Mouse (Mus musculus) ES-E14 (cell line): ENCODE results near the gene Serpina6. TPM values are rescaled to one million over a fixed set of nuclear protein-coding genes. Genes with fewer than 3 reads are reported as not detected.
"Not testable (repeated sequence)": the region's sequence is repeated elsewhere in the genome, so short reads cannot be mapped to it uniquely, and the experiment has no call there.

Experiments
- DNase-seq: peaks from one replicate; pipeline ENCODE4 v3.0.0-alpha.2; 2013; ENCODE audit warnings: low read depth, low spot score
- H3K27ac ChIP-seq: 2 replicates; pipeline ENCODE4 v1.5.1; 2012; ENCODE audit warnings: low read depth, mild to moderate bottlenecking, low read length, moderate library complexity, mixed read lengths; ENCODE audit not compliant: poor library complexity, insufficient read depth, severe bottlenecking
- H3K36me3 ChIP-seq: 2 replicates; pipeline ENCODE4 v1.6.1; 2012; ENCODE audit warnings: mild to moderate bottlenecking, low read length, moderate library complexity, mixed read lengths; ENCODE audit not compliant: control insufficient read depth, poor library complexity, insufficient read depth, severe bottlenecking
- H3K4me1 ChIP-seq, 2 experiments: fragments of 150-350 bp in 1 of 2; sonication (generic) in 1 of 2; 2 replicates each; pipeline ENCODE4 v1.6.1; 2012; ENCODE audit warnings: low read length in 2 of 2, mild to moderate bottlenecking in 1 of 2, mixed read lengths in 1 of 2; ENCODE audit not compliant: control insufficient read depth in 2 of 2, insufficient read depth in 2 of 2, poor library complexity in 1 of 2
- H3K4me3 ChIP-seq, 2 experiments: fragments of 150-350 bp in 1 of 2; sonication (generic) in 1 of 2; 2 replicates each; pipeline ENCODE4 v1.5.1; 2012; ENCODE audit warnings: low read length in 2 of 2, low read depth in 1 of 2, mild to moderate bottlenecking in 1 of 2, mixed read lengths in 1 of 2; ENCODE audit not compliant: insufficient read depth in 1 of 2, poor library complexity in 1 of 2, severe bottlenecking in 1 of 2
- H3K9ac ChIP-seq: 2 replicates; pipeline ENCODE4 v1.6.1; 2012; ENCODE audit warnings: low read depth, mild to moderate bottlenecking, low read length, mixed read lengths; ENCODE audit not compliant: poor library complexity, insufficient read depth, severe bottlenecking
- H3K9me3 ChIP-seq: fragments of 150-350 bp; sonication (generic); 2 replicates; pipeline ENCODE4 v1.6.1; 2012; ENCODE audit warnings: low read depth, mild to moderate bottlenecking, low read length; ENCODE audit not compliant: control insufficient read depth, insufficient read depth
- CHD2 ChIP-seq: IDR thresholded peaks from 2 replicates; pipeline ENCODE4 v1.6.1; 2014; ENCODE audit warnings: mild to moderate bottlenecking, low read depth, low read length, inconsistent platforms
- HCFC1 ChIP-seq: IDR thresholded peaks from 2 replicates; pipeline ENCODE4 v1.6.1; 2012; ENCODE audit warnings: low read length, inconsistent platforms, borderline replicate concordance; ENCODE audit not compliant: insufficient read depth
- MAFK ChIP-seq: IDR thresholded peaks from 2 replicates; pipeline ENCODE4 v1.6.1; 2014; ENCODE audit warnings: mild to moderate bottlenecking, low read depth, low read length, inconsistent platforms; ENCODE audit not compliant: insufficient read depth
- ZC3H11A ChIP-seq: IDR thresholded peaks from 2 replicates; pipeline ENCODE4 v1.6.1; 2012; ENCODE audit warnings: low read depth, mild to moderate bottlenecking, inconsistent platforms, low read length, borderline replicate concordance
- ZNF384 ChIP-seq: IDR thresholded peaks from 2 replicates; pipeline ENCODE4 v1.6.1; 2012; ENCODE audit warnings: low read depth, low read length, inconsistent platforms
- in situ Hi-C, 2 experiments: fragments of 600-800 bp; cut with MboI; formaldehyde crosslinking; loops; one replicate each; pipeline ENCODE4 v1.15.1; 2025; ENCODE audit warnings: low sequenced_read_pairs in 2 of 2, inconsistent platforms in 1 of 2; ENCODE audit not compliant: unreplicated experiment in 2 of 2
- total RNA-seq: library from RNA; depleted of rRNA; stranded (reverse); fragments of 300-350 nt; gene quantifications from 2 replicates; pipeline ENCODE4 v1.2.3, GENCODE M21; 2012

Gene Serpina6
- total RNA-seq, 1 experiment = not detected

DNA sequence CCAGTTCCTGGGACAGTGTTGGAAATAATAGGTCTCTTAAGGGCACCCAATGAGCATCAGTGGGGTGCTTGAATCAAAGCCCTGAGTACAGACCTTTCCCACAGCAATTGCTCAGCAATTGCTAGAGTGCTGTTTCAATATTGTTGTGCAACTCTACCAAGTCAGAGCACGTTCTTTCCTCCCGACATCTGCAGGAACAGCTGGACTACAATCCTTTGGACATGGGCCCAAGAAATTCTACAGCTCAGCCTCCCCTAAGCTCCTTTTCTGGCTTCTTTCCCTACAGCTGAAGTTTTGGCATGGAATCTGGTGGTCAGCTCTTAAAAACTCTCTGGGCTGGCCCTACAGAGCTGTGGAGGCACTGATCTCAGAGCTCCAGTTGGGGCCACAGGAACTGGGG lies 16.2 kb upstream of the Serpina6 start:
- no peak for DNase-seq
- Histone ChIP-seq H3K36me3 (no peaks in the 10 kb centered on the region), H3K9ac (no peak overlapping the region), H3K4me1 (no peaks in the 10 kb centered on the region), H3K27ac (no peak overlapping the region), H3K9me3 (no peaks in the 10 kb centered on the region), H3K4me3 (no peak overlapping the region)
- TF ChIP-seq CHD2 (no peak), ZNF384 (no peak), MAFK (no peak), ZC3H11A (no peak), HCFC1 (no peak)
- in situ Hi-C loops = no loop called here

DNA sequence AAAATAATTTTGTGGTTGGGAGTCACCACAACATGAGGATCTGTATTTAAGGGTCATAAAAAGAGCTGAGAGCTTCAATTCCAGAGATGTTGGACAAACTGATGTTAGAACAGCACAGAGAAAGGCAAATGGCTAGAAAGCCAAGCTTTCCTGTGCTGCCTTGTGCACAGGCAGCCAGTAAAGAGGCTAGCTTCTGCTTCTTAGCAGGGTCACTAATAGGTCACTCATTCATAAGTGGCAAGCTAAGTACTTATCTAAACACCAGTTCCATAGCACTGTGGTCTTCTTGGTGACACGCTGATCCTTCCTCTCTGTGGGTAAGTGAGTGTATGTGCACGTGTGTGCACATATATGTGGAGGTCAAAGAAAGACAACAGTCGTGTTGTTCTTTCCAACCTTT lies 14.5 kb upstream of the Serpina6 start:
- no peak for DNase-seq
- Histone ChIP-seq H3K27ac (no peak overlapping the region), H3K36me3 (no peaks in the 10 kb centered on the region), H3K9ac (no peak overlapping the region), H3K9me3 (no peaks in the 10 kb centered on the region), H3K4me1 (no peaks in the 10 kb centered on the region), H3K4me3 (no peak overlapping the region)
- in situ Hi-C loops = no loop called here
- TF ChIP-seq CHD2 (no peak), HCFC1 (no peak), ZNF384 (no peak), ZC3H11A (no peak), MAFK (no peak)

- DNase-seq = no peak
- H3K4me1 ChIP-seq = no peaks in the 10 kb centered on the region
- in situ Hi-C loops = no loop called here
- no peak overlapping the region for H3K27ac ChIP-seq
- no peaks in the 10 kb centered on the region for H3K9me3 ChIP-seq
- H3K9ac ChIP-seq = no peak overlapping the region
- H3K36me3 ChIP-seq = no peaks in the 10 kb centered on the region
- H3K4me3 ChIP-seq = no peak overlapping the region
- TF ChIP-seq ZNF384 (no peak), MAFK (no peak)
Measured at GRCm38 (mm10) chr12:103670964-103671363, 14.0 kb upstream of the Serpina6 start.

- H3K4me1 ChIP-seq = no peaks in the 10 kb centered on the region
- H3K9ac ChIP-seq = no peak overlapping the region
- no peaks in the 10 kb centered on the region for H3K36me3 ChIP-seq
- TF ChIP-seq CHD2 (no peak), HCFC1 (no peak), ZNF384 (no peak), ZC3H11A (no peak), MAFK (no peak)
- no peak overlapping the region for H3K27ac ChIP-seq
- in situ Hi-C loops = no loop called here
- DNase-seq = no peak
- H3K4me3 ChIP-seq = no peak overlapping the region
- H3K9me3 ChIP-seq = no peaks in the 10 kb centered on the region
Measured at GRCm38 (mm10) chr12:103670344-103670743, 13.3 kb upstream of the Serpina6 start.

DNA sequence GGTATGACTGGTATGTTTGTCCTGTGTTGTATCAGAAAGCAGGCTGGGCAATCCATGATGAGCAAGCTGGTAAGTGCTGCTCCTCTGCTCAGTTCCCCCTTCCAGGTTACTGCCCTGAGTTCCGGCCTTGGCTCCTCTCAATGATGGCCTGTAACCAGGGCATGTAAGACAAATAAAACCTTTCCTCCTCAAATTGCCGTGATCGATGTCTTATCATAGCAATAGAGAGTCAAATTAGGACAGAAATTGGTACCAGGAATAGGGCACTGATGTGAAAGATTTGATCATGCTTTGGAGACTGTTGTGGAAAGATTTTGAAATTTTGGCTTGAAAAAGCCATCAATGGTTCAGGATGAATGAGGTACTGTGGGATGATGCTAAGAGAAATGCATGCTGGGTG lies 8.3 kb upstream of the Serpina6 start:
- no peaks in the 10 kb centered on the region for H3K4me1 ChIP-seq
- no peak for TF ChIP-seq ZNF384
- no peak for TF ChIP-seq CHD2
- TF ChIP-seq MAFK = no peak
- no peak for TF ChIP-seq ZC3H11A
- no peak for TF ChIP-seq HCFC1
- no peak overlapping the region for H3K4me3 ChIP-seq
- H3K9ac ChIP-seq = no peak overlapping the region
- no peak overlapping the region for H3K27ac ChIP-seq
- H3K36me3 ChIP-seq = no peaks in the 10 kb centered on the region
- no peaks in the 10 kb centered on the region for H3K9me3 ChIP-seq
- in situ Hi-C loops = no loop called here
- no peak for DNase-seq

GRCm38 (mm10) chr12:103662053-103662452 lies 5.0 kb upstream of the Serpina6 start:
- H3K9me3 ChIP-seq, DNase-seq, H3K36me3 ChIP-seq, H3K4me1 ChIP-seq, H3K27ac ChIP-seq, in situ Hi-C loops, H3K9ac ChIP-seq, H3K4me3 ChIP-seq: not testable (repeated sequence)
